Mouse (Mus musculus): Measurements from ENCODE around the gene Pigb. TPM values are rescaled to one million over a fixed set of nuclear protein-coding genes. Genes with fewer than 3 reads are reported as not detected.

The Pigb gene
- polyA plus RNA-seq, 1 experiment from 2014 or later = 18.1 TPM

DNA sequence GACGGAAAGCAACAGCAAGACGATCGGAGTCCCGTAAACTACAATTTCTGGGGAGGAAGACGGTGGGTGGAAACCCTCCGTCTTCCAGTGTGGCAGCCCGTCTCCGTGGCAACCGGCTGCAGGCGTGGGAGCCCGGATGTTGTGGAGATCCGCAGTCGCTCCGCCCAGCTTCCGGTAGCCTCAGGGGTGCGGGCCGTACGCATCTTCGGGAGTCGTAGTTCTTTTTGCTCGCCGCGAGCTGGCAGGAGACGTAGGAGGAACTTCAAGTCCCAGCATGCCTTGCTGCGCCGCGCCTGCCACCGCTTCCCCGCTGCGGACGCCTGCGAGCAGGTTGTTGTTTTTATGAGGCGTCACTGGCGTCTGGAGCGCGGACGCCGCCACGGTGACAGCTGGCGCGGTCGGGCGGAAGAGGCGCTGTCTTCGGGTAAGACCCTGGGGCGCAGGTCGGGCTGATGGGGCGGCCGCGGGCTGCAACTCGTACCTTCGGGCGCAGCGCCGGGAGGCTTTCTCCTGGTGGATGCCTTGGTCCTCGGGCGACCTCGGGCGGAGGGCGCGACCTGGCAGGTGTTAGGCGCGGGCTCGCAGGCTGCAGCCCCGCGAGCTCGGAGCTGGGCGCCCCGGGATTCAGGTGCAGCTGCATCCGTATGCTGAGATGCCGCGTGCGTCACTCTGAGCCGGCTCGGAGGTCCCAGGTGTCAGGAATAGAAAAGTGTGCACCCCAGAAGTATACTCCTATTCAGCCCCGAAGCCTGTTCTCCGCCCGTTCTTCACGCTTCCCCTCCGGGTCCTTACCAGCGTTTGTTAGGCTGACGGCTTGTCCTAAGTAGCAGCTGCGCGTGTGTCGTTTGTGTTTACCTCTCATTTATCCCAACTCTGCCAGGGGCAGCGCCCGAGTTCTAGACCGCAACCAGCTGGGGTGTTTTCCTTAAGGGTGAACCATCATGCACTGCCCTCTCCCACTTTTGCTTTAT, 54.6 kb downstream of the Pigb start, which contains the start of the genes Ccpg1os and Ccpg1:
TSS of gene Ccpg1os (minus strand) at position 133 of the 971 bp plus-strand sequence.
TSS of gene Ccpg1 (plus strand) at position 180 of the 971 bp plus-strand sequence.
- ATAC-seq (replicated peaks; ENCODE audit: insufficient number of reproducible peaks, low FRiP score, low TSS enrichment, low read depth) (peak; percentile 98), DNase-seq (ENCODE audit: low spot score) (peak; percentile 98)
- no peak within 1 kb of the TSS for H3K27ac ChIP-seq (replicated peaks; ENCODE audit: low read depth, low read length)
- H3K4me1 ChIP-seq (ENCODE audit: control insufficient read depth, insufficient read depth, low read length) = no peaks in the 10 kb centered on the region
- H3K36me3 ChIP-seq (replicated peaks; ENCODE audit: control insufficient read depth, insufficient read depth, low read depth, low read length) = no peaks in the 10 kb centered on the region
- H3K27me3 ChIP-seq (ENCODE audit: control insufficient read depth, insufficient read depth, low read length) = no peaks in the 10 kb centered on the region
- no peaks in the 10 kb centered on the region for H3K9me3 ChIP-seq (replicated peaks; ENCODE audit: control insufficient read depth, low read length)
- peak within 1 kb of the TSS; percentile 58 for H3K4me3 ChIP-seq (ENCODE audit: low read depth, low read length)
- peak within 1 kb of the TSS; percentile 77 for H3K4me2 ChIP-seq (ENCODE audit: low read depth, low read length)
- H3K9ac ChIP-seq (replicated peaks; ENCODE audit: low read length) = peak within 1 kb of the TSS; percentile 69
- under 1% methylated on average over 86 of the region's 88 CpGs for WGBS

GRCm38 (mm10) chr9:72983066-72983465, 57.1 kb downstream of the Pigb start:
- DNase-seq (ENCODE audit: low spot score) (no peak), ATAC-seq (replicated peaks; ENCODE audit: insufficient number of reproducible peaks, low FRiP score, low TSS enrichment, low read depth) (no peak)
- H3K27ac ChIP-seq (replicated peaks; ENCODE audit: low read depth, low read length) = no peak overlapping the region
- H3K9me3 ChIP-seq (replicated peaks; ENCODE audit: control insufficient read depth, low read length) = no peaks in the 10 kb centered on the region
- no peak overlapping the region for H3K4me3 ChIP-seq (ENCODE audit: low read depth, low read length)
- no peak overlapping the region for H3K4me2 ChIP-seq (ENCODE audit: low read depth, low read length)
- H3K9ac ChIP-seq (replicated peaks; ENCODE audit: low read length) = no peak overlapping the region
- no peaks in the 10 kb centered on the region for H3K4me1 ChIP-seq (ENCODE audit: control insufficient read depth, insufficient read depth, low read length)
- H3K36me3 ChIP-seq (replicated peaks; ENCODE audit: control insufficient read depth, insufficient read depth, low read depth, low read length) = no peaks in the 10 kb centered on the region
- H3K27me3 ChIP-seq (ENCODE audit: control insufficient read depth, insufficient read depth, low read length) = no peaks in the 10 kb centered on the region
- 67% methylated on average over 2 of the region's 2 CpGs for WGBS

DNA sequence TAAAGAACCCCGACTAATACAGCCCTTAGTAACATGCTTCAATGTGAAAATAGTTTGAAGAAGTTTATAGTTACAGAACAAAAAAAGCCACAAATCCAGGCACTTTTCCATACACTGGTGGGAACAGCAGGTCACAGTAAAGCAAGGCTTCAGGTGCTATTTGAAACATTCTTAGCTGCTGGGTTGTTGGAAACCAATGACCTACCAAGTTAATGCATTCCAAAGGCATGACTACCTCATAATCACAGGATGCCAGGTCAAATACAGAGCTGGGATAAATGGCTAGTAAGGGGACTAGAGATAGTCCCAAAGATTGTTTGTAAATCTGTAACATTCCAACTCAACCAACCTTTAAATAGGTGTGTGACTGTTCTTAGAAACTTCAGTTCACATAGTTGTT, 64.9 kb downstream of the Pigb start:
- H3K4me3 ChIP-seq (ENCODE audit: low read depth, low read length) = no peak overlapping the region
- no peaks in the 10 kb centered on the region for H3K9me3 ChIP-seq (replicated peaks; ENCODE audit: control insufficient read depth, low read length)
- ATAC-seq (replicated peaks; ENCODE audit: insufficient number of reproducible peaks, low FRiP score, low TSS enrichment, low read depth) (no peak), DNase-seq (ENCODE audit: low spot score) (no peak)
- H3K4me2 ChIP-seq (ENCODE audit: low read depth, low read length) = no peak overlapping the region
- no peaks in the 10 kb centered on the region for H3K36me3 ChIP-seq (replicated peaks; ENCODE audit: control insufficient read depth, insufficient read depth, low read depth, low read length)
- no peaks in the 10 kb centered on the region for H3K27me3 ChIP-seq (ENCODE audit: control insufficient read depth, insufficient read depth, low read length)
- WGBS = 95% methylated on average over 1 of the region's 1 CpGs
- no peak overlapping the region for H3K9ac ChIP-seq (replicated peaks; ENCODE audit: low read length)
- H3K27ac ChIP-seq (replicated peaks; ENCODE audit: low read depth, low read length) = no peak overlapping the region
- H3K4me1 ChIP-seq (ENCODE audit: control insufficient read depth, insufficient read depth, low read length) = no peaks in the 10 kb centered on the region

DNA sequence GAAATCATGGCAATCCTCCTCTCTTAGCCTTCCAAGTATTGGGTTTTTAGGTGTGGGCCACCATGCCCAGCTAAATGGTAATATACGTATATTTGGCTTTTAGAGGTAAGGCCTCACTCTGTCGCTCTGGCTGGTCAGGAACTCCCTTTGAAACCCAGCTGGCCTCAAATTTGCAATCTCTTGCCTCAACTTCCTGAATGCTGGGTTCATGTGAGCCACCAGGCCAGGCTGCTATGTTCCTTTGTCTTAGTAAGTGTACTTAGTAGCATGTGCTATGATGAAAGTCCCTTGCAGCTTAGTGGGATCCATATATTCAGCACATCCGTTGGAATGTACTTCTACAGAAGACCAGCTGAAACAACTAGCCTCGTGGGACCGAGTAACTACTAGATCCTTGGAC, 65.4 kb downstream of the Pigb start:
- no peak overlapping the region for H3K4me2 ChIP-seq (ENCODE audit: low read depth, low read length)
- WGBS = 87% methylated on average over 5 of the region's 5 CpGs
- H3K4me1 ChIP-seq (ENCODE audit: control insufficient read depth, insufficient read depth, low read length) = no peaks in the 10 kb centered on the region
- no peaks in the 10 kb centered on the region for H3K36me3 ChIP-seq (replicated peaks; ENCODE audit: control insufficient read depth, insufficient read depth, low read depth, low read length)
- ATAC-seq (replicated peaks; ENCODE audit: insufficient number of reproducible peaks, low FRiP score, low TSS enrichment, low read depth) = no peak
- no peak overlapping the region for H3K9ac ChIP-seq (replicated peaks; ENCODE audit: low read length)
- no peaks in the 10 kb centered on the region for H3K9me3 ChIP-seq (replicated peaks; ENCODE audit: control insufficient read depth, low read length)
- no peak overlapping the region for H3K4me3 ChIP-seq (ENCODE audit: low read depth, low read length)
- no peak for DNase-seq (ENCODE audit: low spot score)
- H3K27ac ChIP-seq (replicated peaks; ENCODE audit: low read depth, low read length) = no peak overlapping the region
- no peaks in the 10 kb centered on the region for H3K27me3 ChIP-seq (ENCODE audit: control insufficient read depth, insufficient read depth, low read length)

- no peak overlapping the region for H3K9ac ChIP-seq (replicated peaks; ENCODE audit: low read length)
- ATAC-seq (replicated peaks; ENCODE audit: insufficient number of reproducible peaks, low FRiP score, low TSS enrichment, low read depth) (no peak), DNase-seq (ENCODE audit: low spot score) (no peak)
- H3K4me1 ChIP-seq (ENCODE audit: control insufficient read depth, insufficient read depth, low read length) = no peaks in the 10 kb centered on the region
- H3K27me3 ChIP-seq (ENCODE audit: control insufficient read depth, insufficient read depth, low read length) = no peaks in the 10 kb centered on the region
- H3K4me3 ChIP-seq (ENCODE audit: low read depth, low read length) = no peak overlapping the region
- H3K36me3 ChIP-seq (replicated peaks; ENCODE audit: control insufficient read depth, insufficient read depth, low read depth, low read length) = no peaks in the 10 kb centered on the region
- H3K4me2 ChIP-seq (ENCODE audit: low read depth, low read length) = no peak overlapping the region
- no peak overlapping the region for H3K27ac ChIP-seq (replicated peaks; ENCODE audit: low read depth, low read length)
- H3K9me3 ChIP-seq (replicated peaks; ENCODE audit: control insufficient read depth, low read length) = no peaks in the 10 kb centered on the region
Measured at GRCm38 (mm10) chr9:72972984-72973383, 67.2 kb downstream of the Pigb start.

GRCm38 (mm10) chr9:72972435-72972834, 67.7 kb downstream of the Pigb start:
- no peak for ATAC-seq (replicated peaks; ENCODE audit: insufficient number of reproducible peaks, low FRiP score, low TSS enrichment, low read depth)
- DNase-seq (ENCODE audit: low spot score) = no peak
- 89% methylated on average over 5 of the region's 5 CpGs for WGBS
- Histone ChIP-seq H3K4me1 (ENCODE audit: control insufficient read depth, insufficient read depth, low read length) (no peaks in the 10 kb centered on the region), H3K27ac (replicated peaks; ENCODE audit: low read depth, low read length) (no peak overlapping the region), H3K36me3 (replicated peaks; ENCODE audit: control insufficient read depth, insufficient read depth, low read depth, low read length) (no peaks in the 10 kb centered on the region), H3K9ac (replicated peaks; ENCODE audit: low read length) (no peak overlapping the region), H3K4me3 (ENCODE audit: low read depth, low read length) (no peak overlapping the region), H3K4me2 (ENCODE audit: low read depth, low read length) (no peak overlapping the region), H3K27me3 (ENCODE audit: control insufficient read depth, insufficient read depth, low read length) (no peaks in the 10 kb centered on the region), H3K9me3 (replicated peaks; ENCODE audit: control insufficient read depth, low read length) (no peaks in the 10 kb centered on the region)

- ATAC-seq (replicated peaks; ENCODE audit: insufficient number of reproducible peaks, low FRiP score, low TSS enrichment, low read depth) = no peak
- 71% methylated on average over 7 of the region's 7 CpGs for WGBS
Measured at GRCm38 (mm10) chr9:72969874-72970273, 70.3 kb downstream of the Pigb start.

GRCm38 (mm10) chr9:72968349-72969061, 71.7 kb downstream of the Pigb start:
- Histone ChIP-seq H3K36me3 (replicated peaks; ENCODE audit: control insufficient read depth, insufficient read depth, low read depth, low read length) (no peaks in the 10 kb centered on the region), H3K27me3 (ENCODE audit: control insufficient read depth, insufficient read depth, low read length) (no peaks in the 10 kb centered on the region), H3K4me1 (ENCODE audit: control insufficient read depth, insufficient read depth, low read length) (no peaks in the 10 kb centered on the region), H3K9ac (replicated peaks; ENCODE audit: low read length) (no peak overlapping the region), H3K4me2 (ENCODE audit: low read depth, low read length) (no peak overlapping the region), H3K27ac (replicated peaks; ENCODE audit: low read depth, low read length) (no peak overlapping the region), H3K9me3 (replicated peaks; ENCODE audit: control insufficient read depth, low read length) (no peaks in the 10 kb centered on the region), H3K4me3 (ENCODE audit: low read depth, low read length) (no peak overlapping the region)
- 40% methylated on average over 11 of the region's 11 CpGs for WGBS
- ATAC-seq (replicated peaks; ENCODE audit: insufficient number of reproducible peaks, low FRiP score, low TSS enrichment, low read depth) (no peak), DNase-seq (ENCODE audit: low spot score) (peak; percentile 59)

More at GRCm38 (mm10) chr9:72969874-72970273, 70.3 kb downstream of the Pigb start:
- Histone ChIP-seq H3K9ac (replicated peaks; ENCODE audit: low read length) (no peak overlapping the region), H3K27me3 (ENCODE audit: control insufficient read depth, insufficient read depth, low read length) (no peaks in the 10 kb centered on the region), H3K36me3 (replicated peaks; ENCODE audit: control insufficient read depth, insufficient read depth, low read depth, low read length) (no peaks in the 10 kb centered on the region), H3K27ac (replicated peaks; ENCODE audit: low read depth, low read length) (no peak overlapping the region), H3K4me1 (ENCODE audit: control insufficient read depth, insufficient read depth, low read length) (no peaks in the 10 kb centered on the region), H3K4me2 (ENCODE audit: low read depth, low read length) (no peak overlapping the region), H3K9me3 (replicated peaks; ENCODE audit: control insufficient read depth, low read length) (no peaks in the 10 kb centered on the region), H3K4me3 (ENCODE audit: low read depth, low read length) (no peak overlapping the region)
- DNase-seq (ENCODE audit: low spot score) = no peak
